Mouse (Mus musculus) embryonic fibroblast, embryonic 13.5 days (primary cell): Measurements from ENCODE around the gene B4galt4. TPM values are rescaled to one million over a fixed set of nuclear protein-coding genes. Genes with fewer than 3 reads are reported as not detected.
"Not testable (repeated sequence)": the region's sequence is repeated elsewhere in the genome, so short reads cannot be mapped to it uniquely, and the experiment has no call there.

Source experiments
- H3K27ac ChIP-seq: 2 replicates; pipeline ENCODE4 v1.5.1; 2012; ENCODE audit warnings: low read length, control low read depth, inconsistent platforms; ENCODE audit not compliant: insufficient read depth
- H3K4me1 ChIP-seq: 2 replicates; pipeline ENCODE4 v1.6.1; 2011; ENCODE audit warnings: low read length; ENCODE audit not compliant: control insufficient read depth, insufficient read depth
- H3K4me3 ChIP-seq: 2 replicates; pipeline ENCODE4 v1.5.1; 2011; ENCODE audit warnings: mild to moderate bottlenecking, control low read depth, low read length; ENCODE audit not compliant: insufficient read depth
- CTCF ChIP-seq: IDR thresholded peaks from 2 replicates; pipeline ENCODE4 v1.5.1; 2011; ENCODE audit warnings: mild to moderate bottlenecking, control low read depth, low read length, moderate library complexity, borderline replicate concordance; ENCODE audit not compliant: insufficient read depth
- POLR2A ChIP-seq: IDR thresholded peaks from 2 replicates; pipeline ENCODE4 v1.6.1; 2011; ENCODE audit warnings: low read depth, mild to moderate bottlenecking, control low read depth, low read length, moderate library complexity
- polyA plus RNA-seq: library from polyadenylated mRNA; stranded (reverse); fragments of >200 nt; gene quantifications from 2 replicates; pipeline ENCODE4 v1.2.4, GENCODE M21; 2011; ENCODE audit warnings: low read depth; ENCODE audit not compliant: missing spikeins, insufficient read length

The B4galt4 gene
- polyA plus RNA-seq, 1 experiment, result 12.0 TPM

DNA sequence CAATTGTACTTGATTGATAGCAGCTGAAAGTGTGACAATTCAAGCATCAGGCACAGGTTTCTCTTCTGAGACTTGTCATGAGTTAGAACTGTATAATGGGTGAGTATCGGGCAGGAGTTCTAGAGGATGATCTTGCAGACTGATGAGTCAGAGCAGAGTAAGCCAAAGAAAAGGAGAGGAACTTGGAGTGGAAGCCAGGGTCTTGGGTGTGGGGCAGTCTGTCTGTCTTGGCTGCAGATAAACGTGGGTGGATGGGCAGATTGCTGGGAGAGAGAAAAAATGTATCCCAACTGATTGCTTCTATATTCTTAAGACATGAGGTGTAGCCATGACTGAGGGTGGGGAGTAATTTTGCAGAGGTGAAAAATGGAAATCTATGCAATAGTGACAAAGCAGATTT is 39.9 kb downstream of the B4galt4 start:
- no peak overlapping the region for H3K4me3 ChIP-seq
- 0 out of 2 replicates have a peak overlapping the region, but pooled peaks have one; percentile 23 for H3K27ac ChIP-seq
- no peak for TF ChIP-seq CTCF
- TF ChIP-seq POLR2A, result no peak
- peaks cover 5% of the 10 kb centered on the region; the same call in 1 of the 2 replicates for H3K4me1 ChIP-seq

DNA sequence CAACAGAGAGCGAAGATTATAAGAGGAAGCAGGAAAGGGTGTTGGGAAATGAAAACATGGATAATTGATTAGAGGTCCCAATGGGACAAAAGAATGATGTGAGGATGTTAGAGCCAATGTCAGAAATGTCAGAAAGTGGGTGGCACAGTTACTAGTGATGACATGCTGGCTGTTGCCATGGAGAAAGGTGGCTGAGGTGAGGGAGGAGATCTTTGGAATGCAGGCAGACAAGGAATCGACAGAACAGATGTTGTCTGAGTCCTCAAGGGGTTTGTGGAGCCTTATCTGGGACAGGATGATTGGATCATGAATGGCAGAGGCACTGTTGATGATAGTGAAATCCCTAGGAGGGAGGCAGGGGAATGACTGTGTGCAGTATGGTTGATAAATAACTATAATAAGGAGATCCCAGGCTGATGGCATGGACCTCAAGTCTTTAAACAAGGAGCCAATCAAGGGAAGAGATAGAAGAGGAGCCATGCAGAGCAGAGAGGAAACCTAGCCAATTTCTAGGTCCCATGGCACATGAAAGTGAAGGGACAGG is 40.5 kb downstream of the B4galt4 start:
- peaks cover 5% of the 10 kb centered on the region; the same call in 1 of the 2 replicates for H3K4me1 ChIP-seq
- no peak for TF ChIP-seq POLR2A
- no peak for TF ChIP-seq CTCF
- peak overlapping the region; percentile 6; the same call in 1 of the 2 replicates for H3K27ac ChIP-seq
- H3K4me3 ChIP-seq, result no peak overlapping the region

DNA sequence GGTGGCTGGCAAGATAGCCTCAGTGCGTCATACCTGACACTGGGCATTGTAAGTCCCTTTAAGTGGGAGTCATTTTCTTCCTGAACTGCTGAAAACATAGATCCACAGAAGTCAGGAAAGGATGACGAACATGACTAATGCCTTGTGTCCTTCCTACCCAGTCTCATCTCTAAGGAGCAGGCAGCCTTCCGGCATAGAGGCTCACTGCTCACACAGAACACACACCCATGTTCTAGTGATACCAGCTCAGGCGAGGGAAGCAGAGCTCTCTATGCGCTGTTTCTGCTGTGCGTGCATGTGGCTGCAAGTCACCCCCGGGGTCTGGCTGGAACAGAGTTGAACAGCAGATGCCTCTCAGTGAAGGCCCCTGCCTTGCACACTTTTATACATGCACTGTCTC is 43.2 kb downstream of the B4galt4 start:
- Histone ChIP-seq H3K4me3 (no peak overlapping the region), H3K4me1 (peaks cover 5% of the 10 kb centered on the region; the same call in 1 of the 2 replicates), H3K27ac (no peak overlapping the region)
- no peak for TF ChIP-seq CTCF
- TF ChIP-seq POLR2A, result no peak

DNA sequence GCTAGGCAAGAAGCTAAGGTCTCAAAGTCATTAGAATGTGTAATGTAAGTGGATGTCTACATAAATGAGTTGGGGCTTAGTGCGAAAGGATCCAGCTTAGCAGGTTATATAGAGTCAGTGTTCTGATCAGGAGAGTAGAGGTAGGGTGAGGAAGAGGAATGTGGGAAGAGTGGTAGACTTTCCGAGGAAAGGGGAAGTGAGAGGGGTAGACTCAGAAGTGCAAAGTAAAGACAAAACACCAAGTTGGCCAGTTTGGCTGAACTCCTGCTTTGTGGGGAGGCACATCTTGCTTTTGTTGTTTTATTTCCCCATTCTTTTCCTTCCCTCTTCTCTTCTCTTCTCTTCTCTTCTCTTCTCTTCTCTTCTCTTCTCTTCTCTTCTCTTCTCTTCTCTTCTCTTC is 47.0 kb downstream of the B4galt4 start:
- peaks cover 3% of the 10 kb centered on the region; the same call in 1 of the 2 replicates for H3K4me1 ChIP-seq
- TF ChIP-seq CTCF (no peak), POLR2A (no peak)
- H3K4me3 ChIP-seq, result no peak overlapping the region

DNA sequence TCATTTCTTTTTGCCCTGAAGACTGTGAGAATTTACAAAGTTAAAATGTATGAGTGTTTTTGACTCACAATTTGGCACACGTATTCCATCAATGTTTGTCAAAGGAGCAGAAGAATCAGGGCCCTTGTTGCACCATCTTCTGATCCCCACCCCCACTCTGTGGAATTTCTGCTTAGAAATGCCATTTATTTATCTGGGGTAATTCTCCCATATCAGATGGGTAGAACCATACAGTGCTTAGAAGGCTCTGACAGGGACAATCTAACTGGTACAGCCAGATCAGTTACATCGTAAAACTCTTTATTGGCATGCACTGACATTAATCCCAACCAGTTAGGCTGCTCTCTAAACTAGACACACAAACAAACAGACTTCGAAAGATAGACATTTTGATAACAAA is 47.9 kb downstream of the B4galt4 start:
- TF ChIP-seq POLR2A (no peak), CTCF (no peak)
- Histone ChIP-seq H3K4me3 (no peak overlapping the region), H3K27ac (no peak overlapping the region), H3K4me1 (no peaks in the 10 kb centered on the region)

More for the DNA sequence above, 47.0 kb downstream of the B4galt4 start:
- H3K27ac ChIP-seq, result no peak overlapping the region

DNA sequence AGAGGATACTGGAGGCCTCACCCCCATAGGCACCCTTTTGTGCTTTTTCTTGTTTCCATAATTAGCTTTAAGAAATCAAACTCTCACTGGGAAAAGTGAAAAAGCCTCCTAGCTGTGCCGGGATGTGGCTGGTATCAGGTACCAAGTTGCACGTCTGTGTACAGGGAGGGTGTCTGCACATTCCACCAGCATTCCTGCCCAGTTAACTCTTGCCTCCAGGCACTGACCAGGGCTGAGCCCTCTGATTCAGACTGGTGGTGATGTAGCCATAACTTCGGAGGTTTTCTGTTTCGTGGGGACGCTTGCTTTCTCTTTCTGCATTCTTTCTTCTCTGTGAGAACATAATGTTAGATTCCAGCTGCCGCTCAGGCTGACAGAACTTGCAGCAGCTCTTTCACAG is 51.1 kb downstream of the B4galt4 start:
- no peak for TF ChIP-seq POLR2A
- TF ChIP-seq CTCF, result no peak
- Histone ChIP-seq H3K4me1 (no peaks in the 10 kb centered on the region), H3K27ac (no peak overlapping the region), H3K4me3 (no peak overlapping the region)

DNA sequence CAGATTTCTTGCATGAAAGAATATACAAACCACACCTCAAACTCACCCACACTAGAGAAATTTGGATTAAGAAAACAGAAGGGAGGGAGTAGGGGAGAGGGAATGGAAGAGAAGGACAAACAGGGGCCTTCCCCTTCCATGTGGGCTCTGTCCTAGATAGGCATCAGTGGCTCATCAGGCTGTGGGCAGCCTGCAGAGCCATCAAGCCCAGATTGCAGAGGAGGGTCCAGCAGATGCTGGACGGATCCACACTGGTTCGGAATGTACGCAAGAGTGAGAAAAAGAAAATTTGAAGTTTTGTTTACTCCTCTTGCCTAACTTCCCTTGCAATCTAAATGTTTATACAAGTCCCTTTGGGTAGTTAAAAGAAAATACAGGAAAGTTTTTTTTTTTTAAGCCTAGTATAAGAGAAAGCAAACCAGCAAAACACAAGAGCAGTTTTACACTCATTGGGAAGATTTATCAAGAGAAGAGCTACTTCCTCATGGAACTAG is 56.9 kb downstream of the B4galt4 start:
- Histone ChIP-seq H3K4me3 (no peak overlapping the region), H3K27ac (no peak overlapping the region)
- TF ChIP-seq POLR2A (no peak), CTCF (no peak)

DNA sequence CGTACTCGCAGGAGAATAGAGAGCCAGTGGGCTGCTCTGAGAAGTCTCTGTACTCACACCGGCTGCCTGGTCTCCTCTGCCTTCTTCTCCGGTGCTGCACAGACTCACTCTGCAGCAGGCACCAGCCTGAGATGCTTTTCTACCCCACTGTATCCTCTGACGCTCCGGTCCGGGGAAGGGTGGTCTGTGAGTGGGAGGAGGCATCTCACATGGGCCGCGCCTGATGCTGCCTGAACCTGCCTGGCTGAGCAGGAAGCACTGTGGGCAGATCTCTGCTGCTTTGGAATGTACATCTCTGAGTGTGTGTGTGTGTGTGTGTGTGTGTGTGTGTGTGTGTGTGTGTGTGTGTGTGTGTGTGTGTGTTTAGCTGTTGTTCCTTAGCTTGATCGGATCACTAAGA is 58.0 kb downstream of the B4galt4 start, which contains the start of gene Upk1b:
Upk1b (minus strand) TSS at position 238 of the 400 bp plus-strand sequence.
- no peak within 1 kb of the TSS for H3K27ac ChIP-seq
- H3K4me1 ChIP-seq, result no peaks in the 10 kb centered on the region
- TF ChIP-seq POLR2A (no peak), CTCF (no peak)
- H3K4me3 ChIP-seq, result no peak within 1 kb of the TSS

More for the DNA sequence above, 56.9 kb downstream of the B4galt4 start:
- no peaks in the 10 kb centered on the region for H3K4me1 ChIP-seq

DNA sequence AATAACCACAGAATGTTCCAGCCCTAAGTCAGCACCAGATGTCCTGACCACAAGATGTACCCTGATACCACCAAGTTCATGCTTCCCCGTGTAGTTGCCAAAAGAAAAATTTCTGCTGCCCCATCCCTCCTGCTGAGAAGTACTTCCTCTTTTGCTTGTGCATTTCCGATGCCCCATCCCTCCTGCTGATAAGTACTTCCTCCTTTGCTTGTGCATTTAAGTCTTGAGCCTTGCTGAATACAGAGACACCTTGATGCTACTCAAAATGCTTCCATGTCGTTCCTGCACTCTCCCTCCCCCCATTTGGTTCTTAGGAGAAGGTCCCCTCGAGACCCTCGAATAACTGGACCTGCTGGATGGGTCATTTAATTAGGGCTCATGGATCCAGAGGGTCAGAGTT is 65.7 kb downstream of the B4galt4 start:
- not testable (repeated sequence) for H3K4me1 ChIP-seq, H3K27ac ChIP-seq

DNA sequence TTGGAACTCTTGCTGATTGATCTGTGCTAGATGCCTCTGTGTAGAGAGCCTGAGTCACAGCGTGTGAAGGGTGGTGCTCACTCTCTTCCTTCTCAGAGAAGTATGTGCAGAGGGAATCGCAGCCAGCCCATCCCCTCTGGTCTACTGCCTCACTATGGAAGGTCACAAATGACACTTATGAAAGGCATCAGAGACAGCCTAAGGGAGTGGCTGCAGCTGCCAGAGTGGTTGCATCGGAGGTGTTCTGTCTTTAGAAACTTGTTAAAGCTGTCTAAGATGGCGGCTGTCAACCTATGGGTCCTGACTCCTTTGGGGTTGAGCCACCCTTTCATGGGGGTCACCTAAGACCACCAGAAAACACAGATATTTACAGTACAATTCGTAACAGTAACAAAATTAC is 68.1 kb downstream of the B4galt4 start:
- Histone ChIP-seq H3K4me1 (no peaks in the 10 kb centered on the region), H3K4me3 (no peak overlapping the region), H3K27ac (no peak overlapping the region)
- TF ChIP-seq CTCF, result no peak
- TF ChIP-seq POLR2A, result no peak

More for the DNA sequence above, 65.7 kb downstream of the B4galt4 start:
- H3K4me3 ChIP-seq, result not testable (repeated sequence)
